Mouse (Mus musculus) lung, postnatal 0 days (tissue): ENCODE results near the gene Serpinb7. TPM values are rescaled to one million over a fixed set of nuclear protein-coding genes. Genes with fewer than 3 reads are reported as not detected.
A peak's percentile ranks its signal among the peaks of the same experiment; 100 is the strongest.

Experiments used
- ATAC-seq: fragments of 200-750 bp; cut with Nextera tagmentation; 2 replicates; pipeline ENCODE4 v1.8.0; 2017; ENCODE audit warnings: moderate library complexity
- DNase-seq: peaks from one replicate; pipeline ENCODE4 v3.0.0-alpha.2; 2016; ENCODE audit warnings: low spot score
- H3K27ac ChIP-seq: fragments of 300-500 bp; sonication (generic); 2 replicates; pipeline ENCODE4 v1.5.1; 2014; ENCODE audit warnings: antibody characterized with exemption, mild to moderate bottlenecking, low read length, mixed read lengths
- H3K27me3 ChIP-seq: fragments of 300-500 bp; sonication (generic); replicated peaks from 2 replicates; pipeline ENCODE4 v1.6.1; 2014; ENCODE audit warnings: low read length, mixed read lengths; ENCODE audit not compliant: insufficient read depth
- H3K36me3 ChIP-seq: fragments of 300-500 bp; sonication (generic); 2 replicates; pipeline ENCODE4 v1.6.1; 2014; ENCODE audit warnings: low read length, mixed read lengths; ENCODE audit not compliant: insufficient read depth
- H3K4me1 ChIP-seq: fragments of 300-500 bp; sonication (generic); 2 replicates; pipeline ENCODE4 v1.6.1; 2014; ENCODE audit warnings: antibody characterized with exemption, low read depth, low read length, mixed read lengths; ENCODE audit not compliant: insufficient read depth
- H3K4me2 ChIP-seq: fragments of 300-500 bp; sonication (generic); replicated peaks from 2 replicates; pipeline ENCODE4 v1.6.1; 2014; ENCODE audit warnings: low read depth, mild to moderate bottlenecking, low read length, moderate library complexity, mixed read lengths
- H3K4me3 ChIP-seq: fragments of 300-500 bp; sonication (generic); 2 replicates; pipeline ENCODE4 v1.5.1; 2014; ENCODE audit warnings: low read depth, low read length
- H3K9ac ChIP-seq: fragments of 300-500 bp; sonication (generic); replicated peaks from 2 replicates; pipeline ENCODE4 v1.6.1; 2014; ENCODE audit warnings: low read depth, mild to moderate bottlenecking
- H3K9me3 ChIP-seq: fragments of 300-500 bp; sonication (generic); 2 replicates; pipeline ENCODE4 v1.6.1; 2016; ENCODE audit warnings: low read length, mixed read lengths
- CTCF ChIP-seq: IDR thresholded peaks from 2 replicates; pipeline ENCODE4 v1.5.1; 2016; ENCODE audit warnings: antibody characterized with exemption, mild to moderate bottlenecking
- EP300 ChIP-seq: IDR thresholded peaks from 2 replicates; pipeline ENCODE4 v1.6.1; 2016; ENCODE audit warnings: antibody characterized with exemption, mild to moderate bottlenecking, control low read depth
- WGBS: fragments of 180-500 bp; shearing (Covaris S2); extraction: QIAGEN DNeasy Blood & Tissue Kit; methylation state at CpG from one replicate; pipeline ENCODE4 v1.1.7; 2014; 5-methylcytosine and 5-hydroxymethylcytosine counted together
- polyA plus RNA-seq: library from polyadenylated mRNA; unstranded; fragments of >200 nt; fragmentation: Nextera tagmentation; extraction: Ambion mirVana; gene quantifications from 2 replicates; pipeline ENCODE4 v1.2.1, GENCODE M21; 2015

Gene Serpinb7
- polyA plus RNA-seq, 1 experiment from 2014 or later, result not detected

DNA sequence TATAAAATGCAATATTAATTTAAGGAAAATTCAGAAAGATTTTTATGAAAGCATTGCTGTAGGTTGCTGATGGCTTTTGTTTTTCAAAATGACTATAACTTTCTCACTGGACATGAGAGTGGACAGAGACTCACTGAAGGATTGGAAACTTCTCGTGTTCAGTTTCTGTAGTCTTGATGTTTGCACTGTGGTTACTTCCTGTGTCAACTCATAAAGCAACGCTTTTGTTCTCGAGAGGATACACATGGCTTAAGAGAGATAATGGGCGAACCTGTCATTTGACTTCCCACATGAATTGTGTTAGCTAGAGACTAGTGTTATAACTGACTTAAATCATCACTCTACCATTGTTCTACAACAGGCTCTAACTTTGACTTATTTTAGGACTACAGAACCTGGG lies 22.5 kb upstream of the Serpinb7 start:
- DNase-seq (no peak), ATAC-seq (no peak)
- no peak overlapping the region for H3K27ac ChIP-seq
- no peaks in the 10 kb centered on the region for H3K4me1 ChIP-seq
- TF ChIP-seq EP300 (no peak), CTCF (no peak)
- no peak overlapping the region for H3K4me3 ChIP-seq
- no peak overlapping the region for H3K9ac ChIP-seq
- H3K9me3 ChIP-seq, result no peaks in the 10 kb centered on the region
- WGBS, result 27% methylated on average over 4 of the region's 4 CpGs
- H3K27me3 ChIP-seq, result no peaks in the 10 kb centered on the region
- no peak overlapping the region for H3K4me2 ChIP-seq
- no peaks in the 10 kb centered on the region for H3K36me3 ChIP-seq

DNA sequence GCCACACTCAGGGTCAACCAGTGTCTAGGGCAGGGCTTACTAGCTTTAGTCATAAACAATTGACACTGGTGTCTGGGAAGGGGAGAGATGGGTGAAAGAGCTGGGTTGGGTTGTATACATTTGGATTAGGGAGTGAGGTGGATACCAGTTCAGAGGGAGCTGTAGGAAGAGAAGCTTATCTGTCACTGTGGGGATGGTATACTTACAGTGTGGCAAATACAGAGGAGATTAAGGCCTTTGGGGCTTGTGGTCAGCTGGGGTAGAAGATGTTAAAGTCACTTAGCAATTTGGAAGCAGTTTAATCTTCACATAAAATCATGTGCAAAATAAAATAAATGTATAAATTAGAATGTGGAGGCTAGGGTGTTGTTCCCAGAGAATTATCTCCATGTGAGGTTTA lies 21.1 kb upstream of the Serpinb7 start:
- ATAC-seq, result no peak
- no peak for DNase-seq
- Histone ChIP-seq H3K4me3 (no peak overlapping the region), H3K9ac (no peak overlapping the region), H3K4me2 (no peak overlapping the region), H3K4me1 (no peaks in the 10 kb centered on the region), H3K27me3 (no peaks in the 10 kb centered on the region), H3K9me3 (no peaks in the 10 kb centered on the region), H3K36me3 (no peaks in the 10 kb centered on the region), H3K27ac (no peak overlapping the region)
- TF ChIP-seq EP300 (no peak), CTCF (no peak)

DNA sequence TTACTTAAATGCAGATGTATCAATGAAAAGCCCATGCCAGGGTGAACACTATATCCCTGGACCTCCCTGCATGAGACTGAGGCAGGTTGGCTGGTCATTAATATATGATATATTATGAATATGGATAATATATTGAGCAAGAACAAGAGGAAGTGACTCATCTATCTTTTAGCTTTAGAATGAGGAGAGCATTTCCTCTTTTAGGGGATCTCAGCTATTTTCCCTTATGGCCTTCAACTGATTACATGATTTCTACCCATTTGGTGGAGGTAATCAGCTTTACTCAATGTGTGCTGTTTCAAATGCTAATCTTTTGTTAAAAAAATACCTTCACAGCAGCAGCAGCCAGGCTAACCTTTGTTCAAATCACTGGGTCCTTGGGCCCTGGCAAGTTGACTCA lies 18.0 kb upstream of the Serpinb7 start:
- DNase-seq (no peak), ATAC-seq (no peak)
- Histone ChIP-seq H3K27ac (no peak overlapping the region), H3K36me3 (no peaks in the 10 kb centered on the region), H3K4me1 (no peaks in the 10 kb centered on the region), H3K4me3 (no peak overlapping the region), H3K27me3 (no peaks in the 10 kb centered on the region), H3K9me3 (no peaks in the 10 kb centered on the region), H3K4me2 (no peak overlapping the region), H3K9ac (no peak overlapping the region)
- TF ChIP-seq CTCF (no peak), EP300 (no peak)

DNA sequence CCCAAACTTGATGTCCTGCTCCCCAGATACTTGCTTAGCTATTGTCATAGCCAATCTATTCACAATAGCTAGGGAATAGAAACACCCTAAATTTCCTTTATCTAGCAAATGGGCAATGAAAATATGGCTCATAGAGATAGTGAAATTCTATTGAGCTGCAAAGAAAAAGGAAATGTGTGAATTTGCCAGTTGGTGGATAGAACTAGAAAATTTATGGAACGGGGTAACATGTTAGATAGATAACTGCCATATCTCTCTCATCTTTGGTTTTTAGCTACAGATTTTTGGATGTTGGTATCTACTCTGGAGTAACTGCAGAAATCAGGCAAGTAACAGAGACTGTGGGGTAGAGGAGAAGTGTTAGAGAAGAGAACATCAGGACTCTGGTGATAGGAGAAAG lies 17.1 kb upstream of the Serpinb7 start:
- Histone ChIP-seq H3K27ac (no peak overlapping the region), H3K4me1 (no peaks in the 10 kb centered on the region), H3K36me3 (no peaks in the 10 kb centered on the region), H3K9ac (no peak overlapping the region), H3K4me2 (no peak overlapping the region), H3K27me3 (no peaks in the 10 kb centered on the region), H3K4me3 (no peak overlapping the region), H3K9me3 (no peaks in the 10 kb centered on the region)
- TF ChIP-seq CTCF (no peak), EP300 (no peak)
- WGBS, result 88% methylated on average over 1 of the region's 1 CpGs
- no peak for DNase-seq
- ATAC-seq, result no peak

DNA sequence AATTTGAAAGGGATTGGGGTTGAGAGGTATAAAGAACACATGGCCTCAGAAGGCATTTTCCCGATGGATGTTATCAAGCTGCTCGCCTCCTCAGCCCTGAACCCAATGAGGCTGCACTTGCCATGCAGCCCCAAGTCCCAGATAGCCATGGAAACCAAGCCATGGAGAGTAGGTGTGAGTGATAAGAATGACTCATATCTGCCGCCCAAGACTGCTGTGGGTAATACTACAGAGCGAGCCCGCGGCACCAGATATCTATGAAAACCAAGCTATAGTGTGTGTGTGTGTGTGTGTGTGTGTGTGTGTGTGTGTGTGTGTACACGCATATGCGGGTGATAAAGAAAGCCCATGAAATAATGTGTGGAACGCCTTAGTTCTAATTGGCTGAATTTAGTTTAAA lies 14.9 kb upstream of the Serpinb7 start:
- Histone ChIP-seq H3K9me3 (no peaks in the 10 kb centered on the region), H3K9ac (no peak overlapping the region), H3K4me3 (no peak overlapping the region), H3K27ac (no peak overlapping the region), H3K36me3 (no peaks in the 10 kb centered on the region), H3K4me2 (no peak overlapping the region), H3K27me3 (no peaks in the 10 kb centered on the region), H3K4me1 (no peaks in the 10 kb centered on the region)
- no peak for TF ChIP-seq EP300
- TF ChIP-seq CTCF, result no peak
- WGBS, result 85% methylated on average over 9 of the region's 9 CpGs
- DNase-seq (no peak), ATAC-seq (no peak)

DNA sequence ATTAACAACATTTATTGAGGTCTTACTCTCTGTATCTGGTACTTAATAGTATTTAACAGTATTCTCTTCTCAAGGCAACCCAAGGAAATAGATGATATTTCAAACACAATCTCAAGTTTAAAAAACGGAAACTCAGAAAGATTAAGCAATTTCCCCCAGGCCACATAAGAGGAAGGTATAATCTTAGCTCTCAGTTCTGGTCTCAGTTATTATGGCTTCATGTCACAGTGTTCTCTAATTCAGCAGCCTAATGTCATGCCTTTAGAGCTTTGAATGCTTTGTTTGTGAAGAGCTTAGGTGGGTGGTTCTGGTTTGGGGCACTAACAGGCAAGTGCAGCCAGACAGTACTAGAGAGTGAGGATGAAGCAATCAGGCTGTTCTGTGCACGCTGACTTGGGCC lies 9.7 kb upstream of the Serpinb7 start:
- Histone ChIP-seq H3K9ac (no peak overlapping the region), H3K36me3 (no peaks in the 10 kb centered on the region), H3K4me3 (no peak overlapping the region), H3K9me3 (no peaks in the 10 kb centered on the region), H3K27me3 (no peaks in the 10 kb centered on the region), H3K4me1 (no peaks in the 10 kb centered on the region), H3K4me2 (no peak overlapping the region), H3K27ac (no peak overlapping the region)
- DNase-seq (peak; percentile 20), ATAC-seq (no peak)
- WGBS, result 78% methylated on average over 2 of the region's 2 CpGs
- TF ChIP-seq EP300 (no peak), CTCF (no peak)

DNA sequence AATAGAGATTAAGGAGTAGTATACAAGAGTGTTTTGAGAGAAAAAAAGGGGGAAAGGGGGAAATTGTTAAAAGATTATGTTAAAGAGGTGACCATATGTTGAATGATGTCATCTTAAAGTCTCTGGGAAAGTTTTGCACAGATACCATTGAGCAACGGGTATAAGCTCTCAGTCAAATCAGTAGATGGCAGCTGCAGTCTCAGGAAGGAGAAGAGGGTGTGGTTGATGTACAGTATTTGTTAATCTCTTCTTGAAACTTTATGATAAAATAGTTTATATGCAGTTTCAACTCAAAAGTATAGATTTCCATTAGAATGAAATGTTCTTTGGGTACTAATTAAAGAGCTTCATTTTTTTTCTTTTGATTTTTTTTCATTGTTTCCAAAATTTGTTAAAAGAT lies 2.0 kb upstream of the Serpinb7 start:
- Histone ChIP-seq H3K4me3 (no peak overlapping the region), H3K4me1 (no peaks in the 10 kb centered on the region), H3K36me3 (no peaks in the 10 kb centered on the region), H3K9ac (no peak overlapping the region), H3K27me3 (no peaks in the 10 kb centered on the region), H3K9me3 (no peaks in the 10 kb centered on the region), H3K4me2 (no peak overlapping the region), H3K27ac (no peak overlapping the region)
- TF ChIP-seq CTCF (no peak), EP300 (no peak)
- DNase-seq, result no peak
- WGBS, result 44% methylated on average over 1 of the region's 1 CpGs
- ATAC-seq, result no peak
